Mouse (Mus musculus): ENCODE results near the gene Pld4.

- TF ChIP-seq POLR2A (IDR thresholded peaks at IDR 0.05; ENCODE audit: low read depth, low read length) (no peak), CTCF (conservative IDR thresholded peaks at IDR 0.05; ENCODE audit: insufficient read depth, insufficient read length, low read depth, low read length) (no peak)
Measured at GRCm38 (mm10) chr12:112736636-112736925, 23.9 kb upstream of the Pld4 start.

Data from kidney, adult 2 months (tissue).